Mouse (Mus musculus) forebrain, embryonic 11.5 days (tissue): ENCODE results near the gene Terf2ip. TPM values are rescaled to one million over a fixed set of nuclear protein-coding genes. Genes with fewer than 3 reads are reported as not detected.

Source experiments
- ATAC-seq: fragments of 200-750 bp; cut with Nextera tagmentation; replicated peaks from 2 replicates; pipeline ENCODE4 v1.8.0; 2017; ENCODE audit warnings: moderate TSS enrichment; ENCODE audit not compliant: low FRiP score
- DNase-seq: peaks from one replicate; pipeline ENCODE4 v3.0.0-alpha.2; 2017; ENCODE audit warnings: low spot score
- H3K27ac ChIP-seq: fragments of 300-500 bp; sonication (generic); 2 replicates; pipeline ENCODE4 v1.5.1; 2014; ENCODE audit warnings: low read depth, low read length
- H3K27me3 ChIP-seq: fragments of 300-500 bp; sonication (generic); 2 replicates; pipeline ENCODE4 v1.6.1; 2014; ENCODE audit warnings: mild to moderate bottlenecking, low read length, mixed read lengths; ENCODE audit not compliant: control insufficient read depth, insufficient read depth
- H3K36me3 ChIP-seq: fragments of 300-500 bp; sonication (generic); 2 replicates; pipeline ENCODE4 v1.6.1; 2014; ENCODE audit warnings: mild to moderate bottlenecking, low read length, moderate library complexity, mixed read lengths; ENCODE audit not compliant: control insufficient read depth, insufficient read depth
- H3K4me1 ChIP-seq: fragments of 300-500 bp; sonication (generic); replicated peaks from 2 replicates; pipeline ENCODE4 v1.6.1; 2014; ENCODE audit warnings: low read length, mixed read lengths; ENCODE audit not compliant: control insufficient read depth, insufficient read depth
- H3K4me2 ChIP-seq: fragments of 300-500 bp; sonication (generic); 2 replicates; pipeline ENCODE4 v1.6.1; 2014; ENCODE audit warnings: low read depth, mild to moderate bottlenecking, low read length, moderate library complexity, mixed read lengths; ENCODE audit not compliant: severe bottlenecking
- H3K4me3 ChIP-seq: fragments of 300-500 bp; sonication (generic); 2 replicates; pipeline ENCODE4 v1.5.1; 2014; ENCODE audit warnings: low read depth, low read length
- H3K9ac ChIP-seq: fragments of 300-500 bp; sonication (generic); 2 replicates; pipeline ENCODE4 v1.6.1; 2014; ENCODE audit warnings: low read length
- H3K9me3 ChIP-seq: fragments of 300-500 bp; sonication (generic); 2 replicates; pipeline ENCODE4 v1.6.1; 2016; ENCODE audit warnings: low read length, mixed read lengths; ENCODE audit not compliant: control insufficient read depth
- WGBS: fragments of 180-500 bp; shearing (Covaris S2); extraction: QIAGEN DNeasy Blood & Tissue Kit; methylation state at CpG from one replicate; pipeline ENCODE4 v1.1.7; 2014; 5-methylcytosine and 5-hydroxymethylcytosine counted together
- polyA plus RNA-seq: library from polyadenylated mRNA; unstranded; fragments of >200 nt; fragmentation: Nextera tagmentation; extraction: Ambion mirVana; gene quantifications from 2 replicates; pipeline ENCODE4 v1.2.1, GENCODE M21; 2014

The Terf2ip gene
- polyA plus RNA-seq, 1 experiment from 2014 or later = 33.9 TPM

GRCm38 (mm10) chr8:111992013-111992702 is 19.0 kb upstream of the Terf2ip start, which contains the start of gene Adat1:
Gene Adat1, minus strand, starts transcription at chr8:111992302.
- H3K4me2 ChIP-seq = peak within 1 kb of the TSS; percentile 74
- peak within 1 kb of the TSS; percentile 82 for H3K9ac ChIP-seq
- WGBS = 3% methylated on average over 32 of the region's 33 CpGs
- peak; percentile 95 for ATAC-seq
- H3K27ac ChIP-seq = no peak within 1 kb of the TSS
- no peaks in the 10 kb centered on the region; the same call in 1 of the 2 replicates for H3K4me1 ChIP-seq
- peak within 1 kb of the TSS; percentile 74 for H3K4me3 ChIP-seq
- peaks cover 17% of the 10 kb centered on the region for H3K36me3 ChIP-seq
- H3K27me3 ChIP-seq = no peaks in the 10 kb centered on the region
- no peaks in the 10 kb centered on the region for H3K9me3 ChIP-seq
- DNase-seq = peak; percentile 91

GRCm38 (mm10) chr8:111992703-111993039 is 18.5 kb upstream of the Terf2ip start:
- DNase-seq (no peak), ATAC-seq (no peak)
- Histone ChIP-seq H3K9me3 (no peaks in the 10 kb centered on the region), H3K36me3 (peaks cover 21% of the 10 kb centered on the region), H3K9ac (no peak overlapping the region), H3K4me3 (no peak overlapping the region), H3K4me1 (no peaks in the 10 kb centered on the region; the same call in 1 of the 2 replicates), H3K27me3 (no peaks in the 10 kb centered on the region), H3K27ac (no peak overlapping the region), H3K4me2 (peak overlapping the region; percentile 74; the same call in 1 of the 2 replicates)
- 81% methylated on average over 3 of the region's 3 CpGs for WGBS

GRCm38 (mm10) chr8:112004754-112005153 is 6.4 kb upstream of the Terf2ip start:
- ATAC-seq (no peak), DNase-seq (no peak)
- Histone ChIP-seq H3K27me3 (no peaks in the 10 kb centered on the region), H3K36me3 (peaks cover 33% of the 10 kb centered on the region), H3K9ac (no peak overlapping the region), H3K4me1 (no peaks in the 10 kb centered on the region), H3K9me3 (no peaks in the 10 kb centered on the region), H3K4me3 (no peak overlapping the region), H3K4me2 (no peak overlapping the region), H3K27ac (no peak overlapping the region)

GRCm38 (mm10) chr8:112005601-112006000 is 5.6 kb upstream of the Terf2ip start:
- H3K27ac ChIP-seq = no peak overlapping the region
- H3K27me3 ChIP-seq = no peaks in the 10 kb centered on the region
- no peak overlapping the region for H3K4me3 ChIP-seq
- WGBS = 96% methylated on average over 6 of the region's 6 CpGs
- DNase-seq = no peak
- no peaks in the 10 kb centered on the region for H3K9me3 ChIP-seq
- peaks cover 25% of the 10 kb centered on the region for H3K36me3 ChIP-seq
- no peak overlapping the region for H3K4me2 ChIP-seq
- no peak overlapping the region for H3K9ac ChIP-seq
- no peak for ATAC-seq
- H3K4me1 ChIP-seq = peaks cover 5% of the 10 kb centered on the region; the same call in 1 of the 2 replicates

- WGBS = 94% methylated on average over 2 of the region's 2 CpGs
- no peak overlapping the region for H3K4me3 ChIP-seq
- no peak overlapping the region for H3K27ac ChIP-seq
- peaks cover 5% of the 10 kb centered on the region; the same call in 1 of the 2 replicates for H3K4me1 ChIP-seq
- peaks cover 9% of the 10 kb centered on the region; the same call in 1 of the 2 replicates for H3K36me3 ChIP-seq
- no peaks in the 10 kb centered on the region for H3K9me3 ChIP-seq
- no peak overlapping the region for H3K9ac ChIP-seq
- ATAC-seq (no peak), DNase-seq (no peak)
- no peak overlapping the region for H3K4me2 ChIP-seq
- no peaks in the 10 kb centered on the region for H3K27me3 ChIP-seq
Measured at GRCm38 (mm10) chr8:112007669-112008068, 3.5 kb upstream of the Terf2ip start.

GRCm38 (mm10) chr8:112009558-112009957 is 1.6 kb upstream of the Terf2ip start:
- no peak for DNase-seq

GRCm38 (mm10) chr8:112011816-112012242 is 631 bp downstream of the Terf2ip start:
- Histone ChIP-seq H3K9me3 (no peaks in the 10 kb centered on the region), H3K9ac (peak overlapping the region; percentile 89), H3K36me3 (no peaks in the 10 kb centered on the region), H3K4me1 (peaks cover 8% of the 10 kb centered on the region; the same call in 1 of the 2 replicates), H3K4me3 (peak overlapping the region; percentile 92), H3K4me2 (peak overlapping the region; percentile 94), H3K27me3 (no peaks in the 10 kb centered on the region), H3K27ac (peak overlapping the region; percentile 18; the same call in 1 of the 2 replicates)
- DNase-seq = peak; percentile 71
- peak; percentile 42; the same call in 1 of the 2 replicates for ATAC-seq
- under 1% methylated on average over 39 of the region's 40 CpGs for WGBS

More at GRCm38 (mm10) chr8:112009558-112009957, 1.6 kb upstream of the Terf2ip start:
- Histone ChIP-seq H3K4me3 (no peak overlapping the region), H3K4me1 (peaks cover 8% of the 10 kb centered on the region; the same call in 1 of the 2 replicates), H3K9ac (no peak overlapping the region), H3K27me3 (no peaks in the 10 kb centered on the region), H3K4me2 (no peak overlapping the region), H3K9me3 (no peaks in the 10 kb centered on the region), H3K27ac (no peak overlapping the region), H3K36me3 (0 out of 2 replicates have a peak, but pooled peaks cover 4% of the 10 kb centered on the region)
- ATAC-seq = no peak
- WGBS = 93% methylated on average over 7 of the region's 7 CpGs

- WGBS = 92% methylated on average over 11 of the region's 11 CpGs
- H3K27me3 ChIP-seq = no peaks in the 10 kb centered on the region
- peaks cover 8% of the 10 kb centered on the region; the same call in 1 of the 2 replicates for H3K4me1 ChIP-seq
- DNase-seq (no peak), ATAC-seq (no peak)
- peaks cover 3% of the 10 kb centered on the region for H3K36me3 ChIP-seq
- no peaks in the 10 kb centered on the region for H3K9me3 ChIP-seq
- H3K4me3 ChIP-seq = no peak within 1 kb of the TSS
- no peak within 1 kb of the TSS for H3K4me2 ChIP-seq
- H3K9ac ChIP-seq = no peak within 1 kb of the TSS
- H3K27ac ChIP-seq = no peak within 1 kb of the TSS
Measured at GRCm38 (mm10) chr8:112014936-112015335, 3.7 kb downstream of the Terf2ip start, which contains the start of gene Gm6793. Gene Gm6793, minus strand, starts transcription at chr8:112015036.
